Mouse (Mus musculus) adrenal gland, adult 18-20 months (tissue): ENCODE data around the gene Ubc. TPM values are rescaled to one million over a fixed set of nuclear protein-coding genes. Genes with fewer than 3 reads are reported as not detected.

Experiments used
- DNase-seq, 2 experiments: peaks; one replicate each; pipeline ENCODE4 v3.0.0; 2021 to 2022; ENCODE audit warnings: low spot score in 2 of 2
- total RNA-seq, 2 experiments: library from RNA; stranded (reverse); gene quantifications; 1 replicate in 1 of 2; 2 replicates in 1 of 2; pipeline ENCODE4 v1.2.3; 2021

Ubc gene
- total RNA-seq, 2 experiments from 2014 or later: 1,721 to 2,004 TPM

- DNase-seq: no peak
These were observed 5.3 kb downstream of the Ubc start for GRCm38 (mm10) chr5:125384512-125385214.

DNA sequence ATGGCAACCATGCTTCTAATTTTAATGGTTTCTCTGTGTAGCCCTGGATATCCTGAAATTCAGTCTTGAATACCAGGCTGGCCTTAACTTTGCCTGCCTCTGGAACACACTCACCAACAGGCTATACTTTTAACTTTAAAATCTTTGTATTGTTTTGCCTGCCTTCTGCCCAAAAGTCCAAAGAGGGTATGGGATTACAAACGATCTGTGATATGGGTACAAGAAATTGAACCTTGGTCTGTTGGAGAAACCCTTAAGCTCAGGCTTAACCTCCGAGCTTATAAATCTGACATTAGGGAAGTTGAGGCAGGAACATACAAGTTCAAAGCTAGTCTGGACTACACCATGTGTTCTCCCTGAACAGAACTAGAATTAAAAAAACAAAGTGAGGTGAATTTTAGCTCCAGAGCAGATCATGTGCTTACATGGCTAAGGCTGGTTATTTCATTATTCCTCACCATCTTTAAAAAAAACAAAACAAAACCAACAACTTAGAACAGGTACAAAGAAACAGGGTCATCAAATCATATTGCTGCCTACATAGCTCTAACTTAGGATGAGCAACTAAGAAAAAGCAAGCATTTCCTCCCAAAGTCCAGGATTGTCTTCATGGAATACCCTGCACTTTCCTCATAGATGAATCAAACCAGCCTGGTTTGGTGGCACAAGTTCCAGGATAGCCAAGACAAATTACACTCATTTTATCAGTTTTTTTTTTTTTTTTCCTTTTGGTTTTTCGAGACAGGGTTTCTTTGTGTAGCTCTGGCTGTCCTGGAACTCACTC is 6.2 kb downstream of the Ubc start:
- no peak for DNase-seq

GRCm38 (mm10) chr5:125382673-125383558 is 7.1 kb downstream of the Ubc start:
- peak in 1 of 2 experiments; percentile 58 for DNase-seq

GRCm38 (mm10) chr5:125381954-125382672 is 7.9 kb downstream of the Ubc start:
- no peak for DNase-seq

GRCm38 (mm10) chr5:125378919-125379318 is 11.1 kb downstream of the Ubc start:
- no peak for DNase-seq

DNA sequence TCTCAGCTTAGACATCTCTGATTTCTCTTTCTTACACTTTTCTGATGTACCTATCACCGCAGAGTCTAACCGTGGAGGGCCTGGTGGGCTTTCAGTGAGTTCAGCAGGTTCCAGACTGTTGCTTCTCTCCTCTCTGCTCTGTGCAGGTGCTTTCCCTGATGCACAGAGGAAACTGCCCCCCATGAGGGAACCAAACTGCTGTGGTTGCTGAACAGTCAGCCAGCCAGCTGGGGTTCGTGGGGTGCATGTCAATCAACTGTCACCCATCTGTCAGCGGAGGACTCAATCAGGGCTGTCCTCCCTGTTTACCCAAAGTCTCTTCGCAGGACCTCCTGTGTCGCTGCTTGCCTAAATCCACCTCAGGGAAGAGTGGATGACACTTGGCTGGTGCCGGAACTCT is 12.8 kb downstream of the Ubc start:
- DNase-seq: no peak

GRCm38 (mm10) chr5:125375871-125376270 is 14.1 kb downstream of the Ubc start:
- DNase-seq: no peak

DNA sequence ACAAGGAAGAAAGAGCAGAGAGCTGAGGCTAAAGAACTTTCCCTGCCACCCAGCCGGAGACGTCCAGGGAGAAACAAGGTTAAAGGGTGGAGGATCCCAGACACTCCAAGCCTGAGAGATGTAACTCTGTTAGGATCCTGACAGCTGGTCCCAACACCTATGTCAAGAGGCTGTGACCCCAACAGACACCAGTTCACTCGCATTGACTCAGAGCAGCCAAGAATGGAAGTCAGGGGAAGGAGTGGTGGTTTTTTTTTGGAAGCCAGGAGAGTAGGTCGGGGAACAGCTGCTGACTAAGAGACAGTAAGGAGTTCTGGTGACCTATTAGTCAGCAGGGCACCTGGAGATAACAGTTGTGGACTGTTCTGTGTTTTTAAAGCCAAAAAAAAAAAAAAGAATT is 18.0 kb downstream of the Ubc start:
- DNase-seq: no peak

DNA sequence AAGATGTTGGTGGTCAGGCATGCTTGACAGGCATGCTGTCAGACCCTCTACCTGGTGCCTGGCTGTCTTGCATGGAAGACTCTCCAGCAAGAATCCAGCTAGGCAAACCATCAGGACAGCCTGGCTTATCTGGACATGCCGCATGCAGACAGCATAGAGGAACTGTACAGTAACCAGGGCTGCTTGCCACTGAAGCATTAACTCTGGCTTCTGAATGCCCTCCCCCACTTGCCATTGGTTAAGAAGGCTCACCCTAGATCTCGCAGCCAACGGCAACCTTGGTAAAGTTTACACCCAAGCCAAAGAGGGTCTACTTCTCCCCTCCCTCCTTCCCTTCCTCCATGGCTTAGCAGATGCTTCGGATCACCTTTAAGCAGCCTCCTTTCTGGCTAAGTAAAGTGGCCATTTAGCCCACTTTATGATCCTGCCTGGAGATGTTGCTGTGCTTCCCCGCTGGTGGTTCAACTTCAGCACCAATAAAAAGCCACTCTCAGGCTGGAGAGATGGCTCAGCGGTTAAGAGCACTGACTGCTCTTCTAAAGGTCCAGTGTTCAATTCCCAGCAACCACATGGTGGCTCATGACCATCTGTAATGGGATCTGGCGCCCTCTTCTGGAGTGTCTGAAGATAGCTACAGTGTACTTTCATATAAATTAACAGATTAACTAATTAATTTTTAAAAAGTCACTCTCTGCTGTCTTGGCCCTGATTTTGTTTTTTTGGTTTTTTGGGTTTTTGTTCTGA is 18.9 kb downstream of the Ubc start:
- no peak for DNase-seq

- DNase-seq: peak; percentile 52 to 62
These were observed 21.4 kb downstream of the Ubc start for GRCm38 (mm10) chr5:125368568-125368967.

GRCm38 (mm10) chr5:125368156-125368555 is 21.8 kb downstream of the Ubc start:
- no peak for DNase-seq

- DNase-seq: no peak
These were observed 25.1 kb downstream of the Ubc start for GRCm38 (mm10) chr5:125364851-125365429.

- DNase-seq: no peak
These were observed 26.1 kb downstream of the Ubc start for GRCm38 (mm10) chr5:125363894-125364293.

GRCm38 (mm10) chr5:125360981-125361510 is 29.0 kb downstream of the Ubc start:
- no peak for DNase-seq

GRCm38 (mm10) chr5:125360566-125360965 is 29.4 kb downstream of the Ubc start:
- no peak for DNase-seq

DNA sequence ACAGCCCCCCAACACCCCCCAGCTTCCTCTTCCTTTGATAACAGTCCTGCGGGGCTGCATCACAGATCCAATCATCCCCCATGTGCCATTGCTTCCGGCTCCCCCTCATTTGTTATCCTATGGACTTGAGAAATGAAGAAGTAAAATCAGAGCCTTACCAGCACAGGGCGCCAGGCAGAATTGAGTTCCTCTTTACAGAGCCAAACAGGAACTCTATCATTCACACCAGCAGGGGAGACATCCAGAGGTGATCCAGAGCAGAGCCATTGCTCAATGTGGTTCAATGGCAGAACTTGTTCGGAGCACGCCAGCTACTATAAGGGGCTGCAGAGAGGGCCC is 31.8 kb downstream of the Ubc start:
- DNase-seq: no peak

DNA sequence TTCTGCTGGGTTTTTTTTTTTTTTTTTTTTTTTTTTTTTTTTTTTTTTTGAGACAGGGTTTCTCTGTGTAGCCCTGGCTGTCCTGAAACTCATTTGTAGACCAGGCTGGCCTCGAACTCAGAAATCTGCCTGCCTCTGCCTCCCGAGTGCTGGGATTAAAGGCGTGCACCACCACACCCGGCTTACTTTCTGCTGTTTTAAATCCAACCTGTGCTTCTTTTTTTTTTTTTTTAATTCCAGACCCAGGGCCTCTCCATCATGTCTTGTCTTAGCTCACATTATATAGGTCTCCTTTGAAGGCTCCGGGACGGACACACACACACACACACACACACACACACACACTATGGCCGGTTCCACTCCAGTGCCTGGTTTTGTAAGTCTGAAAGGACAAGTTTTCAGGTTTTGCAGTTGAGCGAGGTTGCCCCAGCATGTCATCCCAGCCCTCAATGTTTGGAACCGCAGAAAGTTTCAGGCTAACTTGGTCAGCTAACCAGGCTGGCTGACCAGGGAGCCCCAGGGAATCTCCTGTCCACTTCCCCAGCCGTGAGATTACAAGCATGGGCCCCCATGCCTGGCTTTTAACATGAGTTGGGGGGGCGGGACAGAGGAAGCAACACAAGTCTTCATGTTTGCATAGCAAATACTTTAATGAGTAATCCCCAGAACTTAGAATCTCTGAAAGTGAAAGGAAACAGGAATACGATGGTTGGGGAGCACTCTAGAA is 32.3 kb downstream of the Ubc start:
- DNase-seq: no peak

DNA sequence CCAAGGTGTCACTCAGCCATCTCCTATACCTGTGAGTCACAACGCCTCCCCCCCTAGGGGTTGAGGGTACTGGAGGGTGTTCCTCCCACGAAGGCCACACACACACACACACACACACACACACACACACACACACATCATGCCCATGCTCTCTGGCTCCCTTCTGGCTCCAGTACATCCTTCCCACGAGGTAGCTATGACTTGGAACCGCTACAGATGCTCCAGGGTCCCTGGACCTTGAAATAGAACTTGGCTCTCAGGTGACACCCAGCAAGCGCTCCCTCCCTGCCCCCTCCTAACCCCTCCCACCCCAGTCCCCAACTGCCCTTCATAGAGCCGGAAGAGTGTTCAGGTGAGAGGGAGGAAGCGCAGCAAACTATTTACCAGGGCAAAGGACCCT is 34.4 kb downstream of the Ubc start:
- DNase-seq: no peak

DNA sequence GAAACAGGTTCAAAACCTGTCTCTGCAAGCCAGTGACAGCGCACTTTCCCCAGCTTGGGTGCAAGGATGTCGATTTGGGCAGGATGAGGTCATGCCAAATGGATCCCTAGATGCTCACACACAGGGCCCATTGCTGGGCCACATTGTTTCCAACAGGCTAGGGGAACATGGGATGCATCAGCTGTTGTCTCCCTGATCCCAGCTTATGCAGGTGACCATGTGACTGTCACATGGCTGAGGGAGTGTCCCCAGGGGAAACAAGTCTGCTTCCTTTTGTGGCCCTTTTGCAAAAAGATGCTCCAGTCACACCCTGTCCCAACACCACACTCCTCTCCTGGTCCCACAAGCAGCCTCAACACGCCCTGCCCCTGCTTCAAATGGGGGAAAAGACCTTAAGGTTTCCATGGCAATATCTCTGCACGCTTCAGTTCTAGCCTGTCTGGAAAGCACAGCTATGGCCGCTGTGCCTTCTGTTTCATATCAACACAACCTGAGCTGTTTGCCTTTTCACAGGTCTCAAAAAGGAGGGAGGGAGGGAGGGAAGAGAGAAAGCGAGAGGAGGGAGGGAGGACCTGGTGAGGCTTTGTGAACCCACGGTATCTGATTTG is 35.0 kb downstream of the Ubc start:
- no peak for DNase-seq
